Mouse (Mus musculus) forelimb bud, embryonic 11.5 days (tissue): ENCODE results near the gene Pias4.
"Not testable (repeated sequence)": the region's sequence is repeated elsewhere in the genome, so short reads cannot be mapped to it uniquely, and the experiment has no call there.

Source experiments
- DNase-seq: peaks from one replicate; pipeline ENCODE4 v3.0.0-alpha.2; 2012; ENCODE audit warnings: low read depth, low spot score

Gene Pias4

DNA sequence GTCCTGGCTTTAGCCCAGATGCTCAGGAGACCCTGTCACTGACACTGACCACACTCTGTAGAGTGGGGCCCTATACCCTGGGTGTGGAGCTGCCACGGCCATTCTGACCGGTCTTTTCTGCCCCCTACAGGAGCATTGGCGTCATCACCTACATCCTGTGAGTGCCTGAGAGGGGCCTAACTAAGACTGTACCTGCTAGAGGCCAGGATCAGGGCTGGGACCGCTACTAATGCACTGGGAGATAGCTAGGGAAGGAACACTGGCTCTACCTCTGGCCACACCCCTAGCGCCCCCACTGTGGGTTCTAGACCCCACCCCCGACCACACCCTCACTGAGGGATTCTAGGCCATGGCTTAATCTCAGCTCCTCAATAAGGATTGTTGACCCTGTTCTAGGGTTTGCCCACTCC lies 23.2 kb upstream of the Pias4 start:
- no peak for DNase-seq

DNA sequence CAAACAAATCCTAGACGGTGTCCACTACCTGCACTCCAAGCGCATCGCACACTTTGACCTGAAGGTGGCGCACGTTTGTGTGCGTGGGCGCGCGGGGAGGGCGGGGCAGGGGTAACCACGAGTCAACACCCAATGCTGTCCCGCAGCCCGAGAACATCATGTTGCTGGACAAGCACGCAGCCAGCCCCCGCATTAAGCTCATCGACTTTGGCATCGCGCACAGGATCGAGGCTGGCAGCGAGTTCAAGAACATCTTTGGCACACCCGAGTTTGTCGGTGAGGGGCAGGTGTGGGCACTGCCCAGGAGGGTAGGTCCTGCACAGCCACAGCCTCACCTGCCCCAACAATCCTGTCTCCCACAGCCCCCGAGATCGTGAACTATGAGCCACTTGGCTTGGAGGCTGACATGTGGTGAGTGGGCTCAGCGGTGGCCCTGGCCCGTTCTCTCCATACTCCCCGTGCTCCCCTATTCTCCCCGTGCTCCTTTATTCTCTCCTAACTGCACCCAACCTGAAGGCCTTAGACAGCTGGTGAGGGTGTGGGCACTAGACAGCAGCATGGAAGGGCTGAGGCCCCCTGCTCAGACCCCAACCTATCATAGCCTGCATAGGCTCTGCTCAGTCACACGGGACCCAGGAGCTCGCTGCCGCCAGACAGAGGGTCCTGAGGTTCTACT lies 22.7 kb upstream of the Pias4 start:
- no peak for DNase-seq

DNA sequence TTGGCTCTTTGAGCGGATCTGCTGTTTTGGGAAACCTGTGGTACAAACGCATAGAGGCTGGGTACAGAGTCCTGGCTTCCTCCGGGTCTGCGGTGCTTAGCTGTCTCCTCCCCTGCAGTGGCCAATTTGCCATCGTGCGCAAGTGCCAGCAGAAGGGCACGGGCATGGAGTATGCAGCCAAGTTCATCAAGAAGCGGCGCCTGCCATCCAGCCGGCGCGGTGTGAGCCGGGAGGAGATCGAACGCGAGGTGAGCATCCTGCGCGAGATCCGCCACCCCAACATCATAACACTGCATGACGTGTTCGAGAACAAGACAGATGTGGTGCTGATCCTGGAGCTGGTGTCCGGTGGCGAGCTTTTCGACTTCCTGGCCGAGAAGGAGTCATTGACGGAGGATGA lies 22.1 kb upstream of the Pias4 start:
- DNase-seq, result no peak

DNA sequence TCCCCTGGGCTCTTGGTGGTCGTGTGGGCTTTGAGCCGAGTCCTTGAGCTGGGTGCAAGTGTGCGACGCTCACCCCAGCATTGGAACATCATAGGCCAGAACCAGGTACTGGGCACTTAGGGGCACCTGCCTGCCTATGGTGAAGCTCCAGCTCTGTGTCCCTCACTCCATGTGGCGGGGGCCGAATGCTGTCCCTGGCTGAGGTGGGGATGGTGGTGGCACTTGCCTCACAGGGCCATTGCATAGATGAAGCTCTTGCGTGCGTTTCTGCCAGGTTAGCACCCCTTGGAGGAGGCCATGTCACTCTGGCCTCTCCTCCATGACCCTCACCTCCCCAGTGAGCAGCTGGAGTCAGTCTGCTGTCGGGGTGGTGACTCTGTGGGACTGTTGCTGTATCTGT lies 19.4 kb upstream of the Pias4 start:
- DNase-seq, result no peak

DNA sequence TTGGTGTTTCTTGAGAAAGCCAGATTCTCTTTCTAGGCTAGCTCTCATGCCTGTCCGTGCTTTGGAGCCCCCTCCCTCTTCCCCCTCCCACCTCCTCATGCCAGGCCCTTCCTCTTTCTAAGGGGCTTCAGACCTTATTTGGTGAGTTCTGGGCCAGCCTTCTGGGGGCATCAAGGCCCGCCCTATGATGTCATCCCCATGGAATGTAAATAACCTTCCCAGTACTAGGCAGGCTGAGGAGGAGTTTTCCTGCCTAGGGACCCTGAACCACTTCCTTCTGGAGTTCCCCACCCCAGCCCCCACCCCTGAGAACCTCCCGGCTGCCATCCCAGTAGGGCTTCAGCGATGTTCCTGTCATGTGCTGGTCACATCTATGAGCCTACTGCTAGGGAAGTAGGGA lies 17.0 kb upstream of the Pias4 start:
- DNase-seq, result no peak

DNA sequence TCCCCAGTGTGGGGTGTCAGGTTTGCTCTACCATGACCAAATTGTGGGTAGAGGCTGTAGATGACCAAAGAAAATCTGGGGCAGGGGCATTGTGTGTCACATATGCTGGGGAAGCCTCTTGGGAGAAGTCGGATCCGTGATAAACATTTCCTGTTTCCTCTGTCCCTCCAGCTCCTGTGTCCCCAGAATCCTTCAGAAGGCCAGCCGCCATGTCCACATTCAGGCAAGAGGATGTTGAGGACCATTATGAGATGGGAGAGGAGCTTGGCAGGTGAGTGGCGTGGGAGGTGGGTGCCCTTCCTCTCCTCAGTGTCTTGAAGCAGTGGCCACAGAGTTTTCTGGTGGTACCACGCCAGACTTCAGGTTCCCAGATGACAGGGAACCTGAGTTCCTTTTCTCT lies 16.1 kb upstream of the Pias4 start, which contains the start of gene 4930442H23Rik:
Gene 4930442H23Rik (minus strand): TSS at position 45 of the 400 bp plus-strand sequence.
- DNase-seq, result no peak

DNA sequence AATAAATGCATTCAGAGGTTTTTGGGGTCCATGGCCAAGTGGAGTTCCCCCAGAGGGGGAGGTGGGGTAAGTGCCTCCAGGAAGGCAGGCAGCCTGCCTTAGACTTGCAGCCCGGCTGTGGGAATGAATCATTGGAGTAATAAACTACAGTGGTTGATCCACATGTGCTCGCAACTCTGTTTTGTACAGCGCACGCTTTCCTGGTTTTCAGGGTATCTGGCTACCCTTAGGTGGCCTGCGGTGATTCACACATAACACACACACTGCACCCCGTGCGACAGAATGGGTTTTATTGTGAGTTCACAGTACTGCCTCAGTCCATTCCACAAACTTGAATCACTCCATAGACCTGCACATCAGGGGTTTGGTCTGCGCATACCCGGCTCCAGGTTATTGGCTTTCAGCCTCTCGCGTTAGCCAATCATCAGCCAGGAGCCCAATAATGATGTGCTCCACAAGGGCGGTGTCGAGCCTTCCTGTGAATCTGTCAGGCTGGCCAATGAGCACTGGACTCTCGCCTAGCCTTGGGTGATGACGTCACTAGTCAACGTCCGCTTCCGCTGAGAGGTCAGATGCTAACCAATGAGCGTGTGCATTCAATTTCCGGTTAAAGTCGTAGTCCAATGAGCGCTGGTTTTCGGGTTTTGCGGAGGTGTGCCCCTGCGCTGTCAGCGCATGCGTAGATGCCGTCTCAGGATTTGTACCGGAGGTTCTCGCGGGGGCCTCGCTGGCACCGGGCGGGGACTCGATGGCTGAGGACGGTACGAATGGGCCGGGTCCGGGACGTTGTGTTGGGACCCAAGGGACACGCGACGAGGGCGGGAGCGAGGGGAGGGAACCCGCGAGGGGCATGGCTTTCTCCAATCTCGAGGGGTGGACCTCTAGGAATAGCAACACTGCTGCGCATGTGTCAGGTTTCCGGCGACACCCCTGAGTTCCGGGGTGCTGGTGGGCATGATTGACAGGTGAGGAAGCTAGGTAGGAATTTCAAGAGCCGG lies 14.9 kb upstream of the Pias4 start, which contains the start of gene Dapk3:
Gene Dapk3 (plus strand): TSS at position 670 of the 998 bp plus-strand sequence.
- DNase-seq, result peak; percentile 100

DNA sequence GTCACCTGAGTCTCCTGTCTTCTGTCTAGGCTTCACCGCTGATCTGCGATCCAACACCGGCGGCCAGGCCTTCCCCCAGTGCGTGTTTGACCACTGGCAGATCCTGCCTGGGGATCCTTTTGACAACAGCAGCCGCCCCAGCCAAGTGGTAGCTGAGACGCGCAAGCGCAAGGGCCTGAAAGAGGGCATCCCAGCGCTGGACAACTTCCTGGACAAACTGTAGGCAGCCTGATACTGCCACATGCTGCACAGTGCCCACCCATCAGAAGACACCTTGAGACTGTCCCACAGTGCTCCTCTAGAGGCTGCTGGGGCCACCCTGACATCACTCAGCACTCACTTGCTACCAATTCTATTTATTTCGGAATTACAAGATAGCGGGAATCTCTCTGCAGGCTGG lies 14.1 kb upstream of the Pias4 start:
- not testable (repeated sequence) for DNase-seq

DNA sequence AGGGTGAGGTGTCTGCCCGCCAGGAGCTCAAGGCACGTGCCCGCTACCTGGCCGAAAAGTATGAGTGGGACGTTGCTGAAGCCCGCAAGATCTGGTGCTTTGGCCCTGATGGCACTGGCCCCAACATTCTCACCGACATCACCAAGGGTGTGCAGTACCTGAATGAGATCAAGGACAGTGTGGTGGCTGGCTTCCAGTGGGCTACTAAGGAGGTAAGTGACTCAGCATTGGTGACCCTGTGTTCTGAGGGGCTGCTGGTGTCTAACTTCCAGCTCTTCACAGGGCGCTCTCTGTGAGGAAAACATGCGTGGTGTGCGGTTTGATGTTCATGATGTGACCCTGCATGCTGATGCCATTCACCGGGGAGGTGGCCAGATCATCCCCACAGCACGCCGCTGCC lies 13.2 kb upstream of the Pias4 start:
- no peak for DNase-seq

DNA sequence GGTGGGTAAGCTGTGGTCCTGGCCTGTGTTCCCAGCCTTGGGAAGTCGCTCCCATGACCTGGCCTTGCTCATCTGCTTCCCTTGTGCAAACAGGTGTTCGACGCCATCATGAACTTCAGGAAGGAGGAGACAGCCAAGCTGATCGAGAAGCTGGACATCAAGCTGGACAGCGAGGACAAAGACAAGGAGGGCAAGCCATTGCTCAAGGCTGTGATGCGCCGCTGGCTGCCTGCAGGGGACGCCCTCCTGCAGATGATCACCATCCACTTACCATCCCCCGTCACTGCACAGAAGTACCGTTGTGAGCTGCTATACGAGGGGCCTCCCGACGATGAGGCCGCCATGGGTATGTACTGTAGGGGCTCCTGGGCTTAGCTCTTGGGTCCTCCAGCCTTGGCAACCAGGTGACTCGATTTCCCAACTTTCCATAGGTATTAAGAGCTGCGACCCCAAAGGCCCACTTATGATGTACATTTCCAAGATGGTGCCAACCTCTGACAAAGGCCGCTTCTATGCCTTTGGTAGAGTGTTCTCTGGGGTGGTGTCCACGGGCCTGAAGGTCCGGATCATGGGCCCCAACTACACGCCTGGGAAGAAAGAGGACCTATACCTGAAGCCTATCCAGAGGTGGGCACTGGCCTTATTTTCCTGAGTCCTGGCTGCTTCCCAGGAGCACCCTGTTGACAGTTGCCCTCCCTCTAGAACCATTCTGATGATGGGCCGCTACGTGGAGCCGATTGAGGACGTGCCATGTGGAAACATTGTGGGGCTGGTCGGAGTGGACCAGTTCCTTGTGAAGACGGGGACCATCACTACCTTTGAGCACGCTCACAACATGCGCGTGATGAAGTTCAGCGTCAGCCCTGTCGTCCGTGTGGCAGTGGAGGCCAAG lies 12.0 kb upstream of the Pias4 start:
- DNase-seq, result no peak

DNA sequence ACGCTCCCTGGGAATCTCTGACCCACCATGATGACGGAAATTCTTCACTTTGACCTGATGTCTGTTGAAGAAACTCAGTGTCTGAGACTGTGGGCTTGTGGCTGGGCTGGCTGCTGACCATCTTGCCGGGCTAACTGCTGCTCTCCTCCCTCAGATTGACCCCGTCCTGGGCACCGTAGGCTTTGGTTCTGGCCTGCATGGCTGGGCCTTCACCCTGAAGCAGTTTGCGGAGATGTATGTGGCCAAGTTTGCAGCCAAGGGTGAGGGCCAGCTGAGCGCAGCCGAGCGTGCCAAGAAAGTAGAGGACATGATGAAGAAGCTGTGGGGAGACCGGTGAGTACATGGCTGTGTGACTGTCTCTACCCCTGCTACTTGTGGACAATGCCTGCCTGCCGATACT lies 11.2 kb upstream of the Pias4 start:
- DNase-seq, result no peak

DNA sequence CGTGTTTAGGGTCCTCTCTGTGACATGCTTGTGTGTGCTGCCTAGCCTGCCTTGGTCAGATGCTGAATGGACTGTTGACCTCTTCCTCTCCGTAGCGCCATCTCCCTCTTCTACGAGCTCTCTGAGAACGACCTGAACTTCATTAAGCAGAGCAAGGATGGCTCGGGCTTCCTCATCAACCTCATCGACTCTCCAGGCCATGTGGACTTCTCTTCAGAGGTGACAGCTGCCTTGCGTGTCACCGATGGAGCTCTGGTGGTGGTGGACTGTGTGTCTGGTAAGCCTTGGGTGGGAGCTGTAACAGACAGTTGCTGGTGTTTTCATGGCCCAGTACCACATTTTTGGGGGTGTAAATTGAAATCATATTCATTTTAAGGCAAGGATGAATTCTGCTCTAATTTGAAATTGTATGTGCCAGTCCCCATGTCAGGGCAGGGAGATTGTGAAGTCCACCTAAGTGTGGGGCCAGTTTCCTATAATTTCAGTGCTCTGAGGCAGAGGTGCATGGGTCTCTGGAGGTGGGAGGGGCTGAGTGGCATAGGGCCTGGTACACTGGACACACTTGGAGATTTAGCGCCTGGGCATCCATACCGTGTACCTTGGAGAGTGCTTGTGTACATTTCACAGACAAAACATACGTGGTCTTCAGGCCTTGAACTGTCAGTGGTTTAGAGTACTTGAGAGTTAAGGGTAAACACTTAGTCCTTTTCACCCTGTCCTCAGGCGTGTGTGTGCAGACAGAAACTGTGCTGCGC lies 10.4 kb upstream of the Pias4 start:
- DNase-seq, result no peak

DNA sequence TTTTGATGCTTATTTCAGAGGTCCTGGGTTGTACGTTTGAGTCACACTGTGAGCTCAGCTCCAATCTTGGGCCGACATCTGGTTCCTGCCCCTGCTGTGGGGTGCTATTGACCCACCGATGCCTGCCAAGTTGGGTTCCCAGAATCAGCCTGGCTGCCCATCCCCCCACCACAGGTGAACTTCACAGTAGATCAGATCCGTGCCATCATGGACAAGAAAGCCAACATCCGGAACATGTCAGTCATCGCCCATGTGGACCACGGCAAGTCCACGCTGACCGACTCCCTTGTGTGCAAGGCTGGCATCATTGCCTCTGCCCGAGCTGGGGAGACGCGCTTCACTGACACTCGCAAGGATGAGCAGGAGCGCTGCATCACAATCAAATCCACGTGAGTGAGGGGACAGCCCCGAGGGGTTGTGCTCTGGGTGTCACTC lies 9.8 kb upstream of the Pias4 start:
- DNase-seq, result no peak

DNA sequence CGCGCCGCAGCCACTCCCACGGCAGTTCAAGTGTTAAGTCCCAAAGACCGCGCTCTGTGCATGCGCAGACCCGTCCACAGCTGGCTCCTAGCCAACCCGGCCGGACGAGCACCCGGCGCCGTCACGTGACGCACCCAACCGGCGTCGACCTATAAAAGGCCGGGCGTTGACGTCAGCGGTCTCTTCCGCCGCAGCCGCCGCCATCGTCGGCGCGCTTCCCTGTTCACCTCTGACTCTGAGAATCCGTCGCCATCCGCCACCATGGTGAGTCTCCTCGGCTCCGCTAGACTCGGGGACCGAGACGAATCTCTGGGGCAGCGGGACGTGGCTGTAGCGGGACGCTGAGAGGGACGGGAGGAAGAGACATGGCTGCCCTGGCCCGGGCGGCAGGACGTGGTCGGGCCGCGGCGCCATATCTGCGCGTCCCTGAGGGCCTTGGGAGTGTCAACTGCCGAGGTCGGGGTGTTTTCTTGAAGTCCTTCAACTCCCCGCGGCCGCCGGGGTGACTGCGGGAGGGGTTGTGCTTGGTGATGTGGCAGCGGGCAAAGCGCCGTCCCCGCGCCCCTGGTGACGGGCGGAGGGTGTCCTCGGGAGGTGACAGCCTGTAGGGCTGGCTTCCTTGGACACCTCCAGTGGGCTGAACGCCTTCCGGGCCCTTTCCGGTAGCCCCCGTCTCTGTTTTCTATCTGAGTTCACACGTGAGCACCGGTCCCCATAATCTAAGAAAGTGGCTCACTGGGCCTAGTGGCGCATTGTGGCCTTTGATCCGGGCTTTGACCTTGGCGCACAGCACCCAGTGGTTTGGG lies 8.9 kb upstream of the Pias4 start, which contains the start of gene Eef2:
Gene Eef2 (plus strand): TSS at position 166 of the 806 bp plus-strand sequence.
- DNase-seq, result peak; percentile 98

DNA sequence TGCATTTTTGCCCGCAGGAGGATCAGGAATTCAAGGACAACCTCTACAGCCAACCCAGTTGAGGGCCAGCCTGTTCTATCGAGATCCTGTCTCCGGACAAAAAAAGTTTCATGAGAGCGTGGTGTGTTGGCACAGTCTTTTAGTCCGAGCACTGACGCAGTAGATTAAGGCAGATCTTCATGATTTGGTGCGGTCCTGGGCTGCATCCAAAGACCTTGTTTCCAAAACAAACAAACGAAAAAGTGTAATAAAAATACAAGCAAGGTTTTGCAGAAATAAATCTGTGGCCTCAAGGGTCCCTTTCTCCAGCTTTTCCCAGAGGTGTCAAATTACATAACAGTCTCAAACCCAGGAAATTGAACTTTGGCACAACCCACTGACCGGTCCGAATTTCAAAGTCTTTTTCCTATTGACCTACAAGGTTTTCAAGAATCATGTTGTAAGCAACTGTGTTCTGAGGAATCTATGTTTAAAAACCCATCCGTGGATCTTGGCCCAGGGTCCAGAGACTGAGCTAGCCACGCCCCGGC lies 8.3 kb upstream of the Pias4 start:
- DNase-seq, result no peak

DNA sequence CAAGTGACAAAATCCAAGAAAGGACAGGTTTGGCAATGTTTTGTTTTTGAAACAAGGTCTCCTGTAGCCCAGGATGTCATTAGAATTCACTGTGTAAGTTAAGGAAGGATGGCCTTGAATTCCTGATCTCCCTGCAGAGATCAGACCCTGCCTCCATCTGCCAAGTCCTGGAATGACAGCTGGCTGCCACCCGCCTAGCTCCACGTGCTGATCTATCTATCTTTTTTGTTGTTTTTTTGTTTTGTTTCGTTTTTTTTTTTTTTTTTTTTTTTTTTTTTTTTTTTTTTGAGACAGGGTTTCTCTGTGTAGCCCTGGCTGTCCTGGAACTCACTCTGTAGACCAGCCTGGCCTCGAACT lies 7.6 kb upstream of the Pias4 start:
- DNase-seq, result not testable (repeated sequence)

DNA sequence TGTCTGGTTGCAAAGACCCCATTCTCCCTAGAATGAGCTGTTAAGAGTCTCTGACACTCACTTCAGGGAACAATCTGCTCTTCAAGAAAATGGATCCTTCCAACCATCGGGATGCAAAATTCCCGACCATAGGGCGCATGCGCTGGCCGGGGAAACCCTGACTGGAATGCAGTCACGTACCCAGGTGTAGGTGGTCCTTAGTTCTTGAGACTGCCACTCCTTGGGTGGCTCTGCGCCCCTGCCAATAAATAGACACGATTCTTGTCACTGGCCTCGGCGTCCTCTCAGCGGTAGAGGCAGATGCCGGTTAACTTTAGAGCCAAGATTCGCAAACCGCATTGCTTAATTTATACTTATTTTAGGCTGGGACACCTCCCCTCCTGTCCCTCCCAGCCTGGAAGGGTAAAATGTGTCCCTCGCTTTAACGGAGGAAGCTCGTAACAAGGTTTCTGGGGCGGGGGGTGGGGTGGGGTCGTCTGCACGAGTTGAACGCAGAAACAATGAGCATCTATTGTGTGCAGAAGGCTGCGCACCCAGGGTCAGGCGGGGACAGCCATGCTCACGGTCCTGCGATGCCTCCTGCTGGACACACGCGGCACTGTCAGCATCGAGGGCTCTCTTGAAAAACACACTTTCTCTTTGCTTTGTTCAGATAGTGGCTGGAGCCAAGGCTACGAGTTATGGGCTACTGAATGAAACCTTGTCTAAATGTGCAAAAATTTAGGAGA lies 7.1 kb upstream of the Pias4 start:
- DNase-seq, result peak; percentile 93

DNA sequence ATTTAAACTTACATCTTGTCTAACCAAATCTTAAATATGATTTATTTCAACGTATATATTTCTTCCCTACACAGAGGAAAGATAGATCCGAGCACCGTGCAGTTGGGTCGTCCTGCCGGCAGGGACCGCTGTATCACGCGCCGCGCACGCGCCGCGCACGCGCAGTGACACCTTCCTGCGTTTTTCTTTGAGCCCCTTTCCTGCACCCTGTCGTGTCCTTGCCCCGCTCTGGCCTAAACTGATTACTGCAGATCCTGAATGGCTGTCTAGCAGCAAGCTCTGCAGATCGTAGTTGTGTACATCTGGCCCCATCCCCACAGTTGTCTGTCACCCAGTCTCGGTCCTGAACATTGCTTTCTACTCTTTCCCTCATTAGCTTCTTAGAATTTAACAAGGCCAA lies 5.4 kb upstream of the Pias4 start:
- peak; percentile 89 for DNase-seq

DNA sequence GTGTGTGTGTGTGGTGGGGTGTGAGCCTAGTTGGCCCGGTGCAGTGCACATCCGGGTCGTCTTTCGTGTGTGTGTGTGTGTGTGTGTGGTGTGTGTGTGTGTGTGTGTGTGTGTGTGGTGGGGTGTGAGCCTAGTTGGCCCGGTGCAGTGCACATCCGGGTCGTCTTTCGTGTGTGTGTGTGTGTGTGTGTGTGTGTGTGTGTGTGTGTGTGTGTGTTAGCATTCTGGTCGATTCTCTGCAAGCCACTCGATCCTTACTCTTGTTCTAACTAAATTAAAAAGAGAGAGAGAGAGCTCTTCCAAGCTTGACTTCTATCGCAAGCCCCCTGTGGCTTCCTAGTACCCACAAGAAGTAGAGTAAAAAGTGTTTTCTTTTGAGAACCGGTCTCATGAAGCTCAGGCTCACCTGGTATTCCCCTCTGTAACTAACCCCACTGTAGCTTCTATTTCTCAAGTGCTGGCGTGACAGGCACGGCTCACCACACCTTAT lies 1.7 kb upstream of the Pias4 start:
- DNase-seq, result not testable (repeated sequence)
